Mouse (Mus musculus): Measurements from ENCODE around the gene Sec22a. TPM values are rescaled to one million over a fixed set of nuclear protein-coding genes. Genes with fewer than 3 reads are reported as not detected.

Gene Sec22a
- 1 to 10 TPM; 2.3 to 10.0 TPM for polyA plus RNA-seq (2012; fragmentation: generic; extraction: Trizol)

GRCm38 (mm10) chr16:35363150-35364062 is at the start of gene Sec22a:
Gene Sec22a, minus strand, starts transcription at chr16:35363918.

Other genes starting within 250 kb of the Sec22a start
- under 1 TPM in 1 of 2 experiments, not detected in 1; 0.05 TPM for gene Adcy5, start 209.0 kb downstream of the Sec22a start, polyA plus RNA-seq (2012; fragmentation: generic; extraction: Trizol)
- 10 to 100 TPM in 1 of 2 experiments, 1 to 10 TPM in 1; 7.8 to 23.1 TPM for gene Pdia5, start 127.0 kb upstream of the Sec22a start, polyA plus RNA-seq (2012; fragmentation: generic; extraction: Trizol)
- gene Sema5b, start 177.2 kb upstream of the Sec22a start, polyA plus RNA-seq (2012; fragmentation: generic; extraction: Trizol): under 1 TPM in 1 of 2 experiments, not detected in 1; 0.02 TPM

Data from C3H10T1/2 (cell line).